In the genomic region with DNA sequence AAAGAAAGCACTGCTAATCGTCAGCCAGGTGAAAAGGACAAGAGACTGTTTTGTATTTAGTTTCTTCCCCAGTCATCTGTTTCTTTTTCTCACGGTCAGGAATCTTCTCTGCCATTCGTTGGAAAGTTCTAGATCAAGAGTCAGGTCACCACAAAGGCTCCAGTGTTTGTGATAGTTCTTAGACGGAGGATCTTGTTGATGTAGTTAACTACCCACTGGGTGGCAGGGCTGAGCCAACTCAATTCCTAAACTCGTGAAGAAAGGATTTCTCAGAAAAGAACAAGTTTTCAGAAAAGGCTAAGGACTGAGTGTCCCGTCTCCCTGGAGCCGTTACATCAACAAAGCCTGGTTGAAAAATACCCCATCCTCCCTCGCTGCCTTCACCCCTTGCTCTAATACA, we compare ENCODE assay signal across 8 mouse cellular contexts. TPM values are rescaled to one million over a fixed set of nuclear protein-coding genes. Genes with fewer than 3 reads are reported as not detected.
DNase-seq lines count a peak whose midpoint lies in the region; ATAC-seq and TF ChIP-seq lines count a peak whose summit lies in the region.

No protein-coding gene starts in this region.

- peaks cover 12% of the 10 kb centered on the region for H3K4me1 ChIP-seq in kidney, embryonic 14.5 days (ENCODE audit: control insufficient read depth, insufficient read depth, low read length)
- H3K4me1 ChIP-seq in E14TG2a.4 (replicated peaks; ENCODE audit: low read depth, low read length) = peaks cover 71% of the 10 kb centered on the region
- H3K4me1 ChIP-seq in heart, embryonic 11.5 days (ENCODE audit: control insufficient read depth, insufficient read depth, low read length) = peaks cover 14% of the 10 kb centered on the region
- H3K4me1 ChIP-seq in limb, embryonic 10.5 days = peaks cover 24% of the 10 kb centered on the region

- WGBS in kidney, embryonic 14.5 days = 11% methylated on average over 8 of the region's 8 CpGs
- WGBS in heart, embryonic 11.5 days (ENCODE audit: insufficient replicate concordance) = 15% methylated on average over 8 of the region's 8 CpGs
- WGBS in limb, embryonic 10.5 days = 33% methylated on average over 8 of the region's 8 CpGs

- no peak overlapping the region for H3K27ac ChIP-seq in kidney, embryonic 14.5 days (ENCODE audit: low read depth, low read length)
- H3K27ac ChIP-seq in heart, embryonic 11.5 days (ENCODE audit: low read depth, low read length) = no peak overlapping the region
- peak overlapping the region; percentile 64; the same call in 1 of the 2 replicates for H3K27ac ChIP-seq in limb, embryonic 10.5 days

- no peak overlapping the region for H3K9ac ChIP-seq in kidney, embryonic 14.5 days (ENCODE audit: low read depth, low read length)
- 0 out of 2 replicates have a peak overlapping the region, but pooled peaks have one; percentile 18 for H3K9ac ChIP-seq in heart, embryonic 11.5 days (ENCODE audit: low read depth, low read length)

- H3K27me3 ChIP-seq in kidney, embryonic 14.5 days (ENCODE audit: control insufficient read depth, insufficient read depth, low read length) = no peaks in the 10 kb centered on the region
- no peaks in the 10 kb centered on the region for H3K27me3 ChIP-seq in E14TG2a.4 (ENCODE audit: insufficient read depth, low read length)
- H3K27me3 ChIP-seq in heart, embryonic 11.5 days (ENCODE audit: control insufficient read depth, insufficient read depth, low read length) = no peaks in the 10 kb centered on the region
- H3K27me3 ChIP-seq in limb, embryonic 10.5 days (ENCODE audit: low read depth, poor library complexity, severe bottlenecking) = 0 out of 2 replicates have a peak, but pooled peaks cover 4% of the 10 kb centered on the region

- TF ChIP-seq CTCF in E14TG2a.4 (conservative IDR thresholded peaks at IDR 0.05; ENCODE audit: low read length) = peak; percentile 26; the same call in 1 of the 2 replicates

- no peaks in the 10 kb centered on the region for H3K9me3 ChIP-seq in kidney, embryonic 14.5 days (ENCODE audit: control insufficient read depth, low read length)
- no peaks in the 10 kb centered on the region for H3K9me3 ChIP-seq in E14TG2a.4 (ENCODE audit: low read length)
- no peaks in the 10 kb centered on the region for H3K9me3 ChIP-seq in heart, embryonic 11.5 days (replicated peaks; ENCODE audit: control insufficient read depth, low read length)
- H3K9me3 ChIP-seq in limb, embryonic 10.5 days (replicated peaks) = no peaks in the 10 kb centered on the region

- H3K36me3 ChIP-seq in kidney, embryonic 14.5 days (ENCODE audit: control insufficient read depth, insufficient read depth, low read length) = no peaks in the 10 kb centered on the region
- H3K36me3 ChIP-seq in E14TG2a.4 (ENCODE audit: insufficient read depth, low read length) = no peaks in the 10 kb centered on the region
- H3K36me3 ChIP-seq in heart, embryonic 11.5 days (ENCODE audit: control insufficient read depth, insufficient read depth, low read length) = no peaks in the 10 kb centered on the region
- H3K36me3 ChIP-seq in limb, embryonic 10.5 days = no peaks in the 10 kb centered on the region

- no peak for ATAC-seq in kidney, embryonic 14.5 days (ENCODE audit: low FRiP score, low TSS enrichment)
- no peak for ATAC-seq in heart, embryonic 11.5 days (replicated peaks; ENCODE audit: insufficient number of reproducible peaks, low FRiP score, low TSS enrichment)

- H3K4me2 ChIP-seq in kidney, embryonic 14.5 days (replicated peaks; ENCODE audit: low read depth, low read length) = no peak overlapping the region
- H3K4me2 ChIP-seq in heart, embryonic 11.5 days = no peak overlapping the region

- DNase-seq in kidney, adult 11 months = peak; percentile 69
- peak; percentile 62 to 80 for DNase-seq in adrenal gland, postnatal 36 days
- no peak for DNase-seq in limb, embryonic 10.5 days (ENCODE audit: low spot score)
- DNase-seq in retina, postnatal 1 day = peak; percentile 54
- DNase-seq in urinary bladder, adult 2 months (ENCODE audit: low spot score) = no peak

- no peak overlapping the region for H3K4me3 ChIP-seq in kidney, embryonic 14.5 days (ENCODE audit: low read length)
- H3K4me3 ChIP-seq in E14TG2a.4 (replicated peaks; ENCODE audit: low read length) = no peak overlapping the region
- no peak overlapping the region for H3K4me3 ChIP-seq in heart, embryonic 11.5 days (ENCODE audit: low read depth, low read length)
- no peak overlapping the region for H3K4me3 ChIP-seq in limb, embryonic 10.5 days

RNA-seq across cellular contexts. Expression of gene Txnip, which starts 6.6 kb away (rescaled TPM):
- 91.1 and 148 TPM in 2 replicates for polyA plus RNA-seq in kidney, embryonic 14.5 days (2014; fragmentation: Nextera tagmentation; extraction: Ambion mirVana)
- 100 to 1,000 TPM; 515 to 572 TPM for total RNA-seq in adrenal gland, postnatal 36 days (2021)
- 106 and 121 TPM in 2 replicates for polyA plus RNA-seq in heart, embryonic 11.5 days (2014; fragmentation: Nextera tagmentation; extraction: Ambion mirVana)
- polyA plus RNA-seq in limb, embryonic 10.5 days (2016; fragmentation: Nextera tagmentation; extraction: Ambion mirVana) = 28.5 and 43.4 TPM in 2 replicates
- polyA plus RNA-seq in urinary bladder, adult 2 months (2012; rRNA removed) = 712 and 742 TPM in 2 replicates

RNA-seq across cellular contexts. Expression of gene Gm16253, which starts 25.6 kb away (rescaled TPM):
- 0.72 and 1.3 TPM in 2 replicates for polyA plus RNA-seq in kidney, embryonic 14.5 days (2014; fragmentation: Nextera tagmentation; extraction: Ambion mirVana)
- not detected for total RNA-seq in adrenal gland, postnatal 36 days (2021)
- 1.2 and 1.5 TPM in 2 replicates for polyA plus RNA-seq in heart, embryonic 11.5 days (2014; fragmentation: Nextera tagmentation; extraction: Ambion mirVana)
- polyA plus RNA-seq in limb, embryonic 10.5 days (2016; fragmentation: Nextera tagmentation; extraction: Ambion mirVana) = 0.60 and 2.0 TPM in 2 replicates
- polyA plus RNA-seq in urinary bladder, adult 2 months (2012; rRNA removed) = not detected in 2 replicates

RNA-seq across cellular contexts. Expression of gene Hfe2, which starts 26.2 kb away (rescaled TPM):
- 0.20 and 0.30 TPM in 2 replicates for polyA plus RNA-seq in kidney, embryonic 14.5 days (2014; fragmentation: Nextera tagmentation; extraction: Ambion mirVana)
- total RNA-seq in adrenal gland, postnatal 36 days (2021) = not detected
- 7.4 and 9.3 TPM in 2 replicates for polyA plus RNA-seq in heart, embryonic 11.5 days (2014; fragmentation: Nextera tagmentation; extraction: Ambion mirVana)
- 0.58 and 0.84 TPM in 2 replicates for polyA plus RNA-seq in limb, embryonic 10.5 days (2016; fragmentation: Nextera tagmentation; extraction: Ambion mirVana)
- polyA plus RNA-seq in urinary bladder, adult 2 months (2012; rRNA removed) = 0.09 and 0.11 TPM in 2 replicates

RNA-seq across cellular contexts. Expression of gene Polr3gl, which starts 42.8 kb away (rescaled TPM):
- polyA plus RNA-seq in kidney, embryonic 14.5 days (2014; fragmentation: Nextera tagmentation; extraction: Ambion mirVana) = 18.0 and 22.3 TPM in 2 replicates
- 10 to 100 TPM; 29.4 to 33.3 TPM for total RNA-seq in adrenal gland, postnatal 36 days (2021)
- 21.4 and 23.8 TPM in 2 replicates for polyA plus RNA-seq in heart, embryonic 11.5 days (2014; fragmentation: Nextera tagmentation; extraction: Ambion mirVana)
- polyA plus RNA-seq in limb, embryonic 10.5 days (2016; fragmentation: Nextera tagmentation; extraction: Ambion mirVana) = 27.2 and 42.1 TPM in 2 replicates
- polyA plus RNA-seq in urinary bladder, adult 2 months (2012; rRNA removed) = 44.4 and 59.0 TPM in 2 replicates

RNA-seq across cellular contexts. Expression of gene Ankrd34a, which starts 45.2 kb away (rescaled TPM):
- polyA plus RNA-seq in kidney, embryonic 14.5 days (2014; fragmentation: Nextera tagmentation; extraction: Ambion mirVana) = 1.8 and 2.4 TPM in 2 replicates
- 1 to 10 TPM in 1 of 2 experiments, under 1 TPM in 1; 0.95 to 1.0 TPM for total RNA-seq in adrenal gland, postnatal 36 days (2021)
- 9.0 TPM in 2 replicates for polyA plus RNA-seq in heart, embryonic 11.5 days (2014; fragmentation: Nextera tagmentation; extraction: Ambion mirVana)
- 0.73 and 0.96 TPM in 2 replicates for polyA plus RNA-seq in limb, embryonic 10.5 days (2016; fragmentation: Nextera tagmentation; extraction: Ambion mirVana)
- 0.70 and 1.1 TPM in 2 replicates for polyA plus RNA-seq in urinary bladder, adult 2 months (2012; rRNA removed)

Comparison
In these comparisons a context has a peak if more than half of its experiments do, and no peak if none do; other contexts are left out.
1. DNase-seq: peak in kidney, adult 11 months (single experiment), adrenal gland, postnatal 36 days (2 of 2) and retina, postnatal 1 day (single experiment); none in limb, embryonic 10.5 days (single experiment) and urinary bladder, adult 2 months (single experiment).